Mouse (Mus musculus) forebrain, embryonic 13.5 days (tissue): Measurements from ENCODE around the gene Nfatc3. TPM values are rescaled to one million over a fixed set of nuclear protein-coding genes. Genes with fewer than 3 reads are reported as not detected.
A peak's percentile ranks its signal among the peaks of the same experiment; 100 is the strongest.

Source experiments
- ATAC-seq: fragments of 200-750 bp; cut with Nextera tagmentation; 2 replicates; pipeline ENCODE4 v1.8.0; 2017
- H3K27ac ChIP-seq: fragments of 300-500 bp; sonication (generic); 2 replicates; pipeline ENCODE4 v1.5.1; 2015; ENCODE audit warnings: inconsistent platforms, mild to moderate bottlenecking, moderate library complexity
- H3K27me3 ChIP-seq: fragments of 300-500 bp; sonication (generic); 2 replicates; pipeline ENCODE4 v1.6.1; 2015; ENCODE audit warnings: mild to moderate bottlenecking, inconsistent platforms
- H3K36me3 ChIP-seq: fragments of 300-500 bp; sonication (generic); 2 replicates; pipeline ENCODE4 v1.6.1; 2015; ENCODE audit warnings: mild to moderate bottlenecking, inconsistent platforms; ENCODE audit not compliant: poor library complexity, severe bottlenecking
- H3K4me1 ChIP-seq: fragments of 300-500 bp; sonication (generic); 2 replicates; pipeline ENCODE4 v1.6.1; 2015; ENCODE audit warnings: inconsistent platforms
- H3K4me2 ChIP-seq: fragments of 300-500 bp; sonication (generic); 2 replicates; pipeline ENCODE4 v1.6.1; 2015; ENCODE audit warnings: inconsistent platforms, mild to moderate bottlenecking, moderate library complexity
- H3K4me3 ChIP-seq: fragments of 300-500 bp; sonication (generic); 2 replicates; pipeline ENCODE4 v1.5.1; 2015; ENCODE audit warnings: mild to moderate bottlenecking, inconsistent platforms
- H3K9ac ChIP-seq: fragments of 300-500 bp; sonication (generic); 2 replicates; pipeline ENCODE4 v1.6.1; 2015; ENCODE audit warnings: mild to moderate bottlenecking, inconsistent platforms
- H3K9me3 ChIP-seq: fragments of 300-500 bp; sonication (generic); replicated peaks from 2 replicates; pipeline ENCODE4 v1.6.1; 2016; ENCODE audit warnings: inconsistent platforms
- WGBS: fragments of 180-500 bp; shearing (Covaris S2); methylation state at CpG from one replicate; pipeline ENCODE4 v1.1.7; 2015; 5-methylcytosine and 5-hydroxymethylcytosine counted together
- polyA plus RNA-seq: library from polyadenylated mRNA; unstranded; fragments of >200 nt; fragmentation: Nextera tagmentation; extraction: Ambion mirVana; gene quantifications from 2 replicates; pipeline ENCODE4 v1.2.1, GENCODE M21; 2015

Gene Nfatc3
- polyA plus RNA-seq, 1 experiment from 2014 or later, result 5.2 TPM

GRCm38 (mm10) chr8:106044151-106044550, 14.5 kb upstream of the Nfatc3 start:
- Histone ChIP-seq H3K4me3 (no peak overlapping the region), H3K4me2 (no peak overlapping the region), H3K4me1 (no peaks in the 10 kb centered on the region), H3K27ac (no peak overlapping the region), H3K27me3 (no peaks in the 10 kb centered on the region), H3K9me3 (no peaks in the 10 kb centered on the region), H3K9ac (no peak overlapping the region), H3K36me3 (peaks cover 11% of the 10 kb centered on the region; the same call in 1 of the 2 replicates)
- no peak for ATAC-seq
- WGBS, result 89% methylated on average over 3 of the region's 3 CpGs

DNA sequence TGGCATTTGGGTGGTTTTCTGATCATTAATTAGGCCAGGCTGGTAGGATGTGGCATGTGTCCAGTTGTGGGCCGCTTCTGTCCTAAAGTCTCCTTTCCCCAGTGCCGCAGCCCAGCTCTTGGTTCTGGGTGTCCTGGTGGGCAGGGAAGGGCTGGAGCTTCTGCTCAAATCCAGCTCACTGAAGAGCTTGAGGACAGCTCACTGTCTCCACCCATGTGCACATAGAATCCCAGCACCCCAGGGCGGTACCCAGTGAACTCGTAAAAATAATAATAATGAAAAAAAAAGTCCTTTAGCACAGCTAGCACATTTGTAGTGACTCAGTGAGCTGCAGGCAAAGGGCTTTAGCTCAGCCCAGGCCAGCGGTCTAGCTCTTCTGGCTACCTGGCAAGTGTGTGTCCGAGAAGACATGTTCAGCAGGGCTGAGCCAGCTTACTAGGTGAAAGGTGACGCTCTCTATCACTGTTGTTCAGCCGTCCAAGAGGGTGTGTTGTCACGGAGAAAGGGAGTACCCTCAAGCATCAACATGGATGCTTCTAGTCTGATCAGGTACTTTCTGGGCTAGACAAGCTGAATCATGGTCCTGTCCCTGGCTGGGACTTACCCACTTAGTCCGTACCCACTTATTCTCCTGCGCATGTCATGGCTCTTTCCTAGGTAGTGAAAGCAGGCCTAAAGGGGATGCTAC, 11.6 kb upstream of the Nfatc3 start:
- Histone ChIP-seq H3K4me1 (no peaks in the 10 kb centered on the region), H3K27me3 (no peaks in the 10 kb centered on the region), H3K4me3 (no peak overlapping the region), H3K36me3 (peaks cover 26% of the 10 kb centered on the region; the same call in 1 of the 2 replicates), H3K4me2 (no peak overlapping the region), H3K9me3 (no peaks in the 10 kb centered on the region), H3K9ac (no peak overlapping the region), H3K27ac (no peak overlapping the region)
- no peak for ATAC-seq
- WGBS, result 91% methylated on average over 11 of the region's 11 CpGs

DNA sequence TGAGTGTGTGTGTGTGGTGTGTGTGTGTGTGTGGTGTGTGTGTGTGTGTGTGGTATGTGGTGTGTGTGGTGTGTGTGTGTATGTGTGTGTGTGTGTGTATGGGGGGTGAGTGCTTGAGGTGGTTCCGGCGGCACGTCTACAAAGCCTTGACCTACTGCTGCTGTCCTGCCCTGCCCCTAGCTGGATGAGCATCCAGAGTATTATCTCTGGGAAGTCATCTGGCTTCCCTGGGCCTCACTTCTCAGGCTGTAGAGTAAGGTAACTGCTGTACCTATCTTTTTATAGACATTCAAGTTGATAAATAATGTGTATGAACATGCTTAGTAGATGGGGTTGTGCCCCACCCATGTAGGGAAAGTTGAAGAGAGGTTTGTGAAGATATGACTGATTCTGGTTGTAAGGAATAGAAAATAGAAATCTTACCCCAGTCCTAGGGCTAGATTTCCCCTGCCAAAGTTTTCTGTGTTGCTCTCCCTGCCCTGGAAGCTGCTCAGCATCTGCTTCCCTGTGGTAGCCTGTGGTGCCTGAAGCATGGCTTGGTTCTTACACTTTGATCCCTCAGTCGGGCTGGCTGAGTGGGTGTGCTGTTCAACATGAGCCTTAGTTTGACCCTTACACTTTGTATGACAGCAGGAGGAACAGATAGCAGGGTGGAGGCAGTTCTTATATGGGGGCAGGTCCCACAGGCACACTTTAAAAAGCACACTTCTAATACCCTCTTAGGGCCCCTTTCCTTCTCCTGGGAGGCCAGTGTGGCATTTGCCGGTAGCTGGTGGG, 10.6 kb upstream of the Nfatc3 start:
- no peak overlapping the region for H3K9ac ChIP-seq
- peaks cover 29% of the 10 kb centered on the region for H3K36me3 ChIP-seq
- WGBS, result 86% methylated on average over 5 of the region's 5 CpGs
- H3K4me2 ChIP-seq, result no peak overlapping the region
- H3K27me3 ChIP-seq, result no peaks in the 10 kb centered on the region
- no peak overlapping the region for H3K4me3 ChIP-seq
- no peaks in the 10 kb centered on the region for H3K4me1 ChIP-seq
- H3K9me3 ChIP-seq, result no peaks in the 10 kb centered on the region
- H3K27ac ChIP-seq, result no peak overlapping the region
- no peak for ATAC-seq

GRCm38 (mm10) chr8:106049840-106050239, 8.8 kb upstream of the Nfatc3 start:
- no peaks in the 10 kb centered on the region for H3K4me1 ChIP-seq
- ATAC-seq, result no peak
- H3K4me3 ChIP-seq, result no peak overlapping the region
- no peaks in the 10 kb centered on the region for H3K27me3 ChIP-seq
- no peak overlapping the region for H3K4me2 ChIP-seq
- WGBS, result 90% methylated on average over 6 of the region's 6 CpGs
- H3K9ac ChIP-seq, result no peak overlapping the region
- no peak overlapping the region for H3K27ac ChIP-seq
- no peaks in the 10 kb centered on the region for H3K9me3 ChIP-seq
- H3K36me3 ChIP-seq, result peaks cover 42% of the 10 kb centered on the region

DNA sequence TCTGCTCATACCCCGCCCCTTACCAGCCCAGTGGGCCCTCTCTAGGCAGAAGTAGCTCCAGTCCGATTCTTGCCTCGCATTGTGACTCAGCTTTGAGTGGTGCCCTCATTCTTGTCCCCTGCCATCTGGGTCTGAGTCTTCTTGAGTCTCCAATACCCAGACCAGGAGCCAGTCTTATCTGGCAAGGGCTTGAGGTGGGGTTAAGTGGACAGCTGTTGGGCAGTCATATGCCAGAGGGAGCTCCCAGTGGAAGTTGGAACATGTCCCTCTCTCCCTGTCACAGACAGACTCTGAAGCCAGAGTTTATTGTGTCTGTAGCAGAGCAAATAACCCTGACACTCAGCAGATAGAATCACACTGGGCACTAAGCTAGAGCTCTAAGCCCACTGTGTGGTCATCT, 7.6 kb upstream of the Nfatc3 start:
- H3K27ac ChIP-seq, result no peak overlapping the region
- H3K27me3 ChIP-seq, result no peaks in the 10 kb centered on the region
- H3K9ac ChIP-seq, result no peak overlapping the region
- no peak overlapping the region for H3K4me2 ChIP-seq
- WGBS, result 89% methylated on average over 3 of the region's 3 CpGs
- no peak for ATAC-seq
- no peaks in the 10 kb centered on the region for H3K9me3 ChIP-seq
- H3K36me3 ChIP-seq, result peaks cover 38% of the 10 kb centered on the region
- no peak overlapping the region for H3K4me3 ChIP-seq
- H3K4me1 ChIP-seq, result no peaks in the 10 kb centered on the region

DNA sequence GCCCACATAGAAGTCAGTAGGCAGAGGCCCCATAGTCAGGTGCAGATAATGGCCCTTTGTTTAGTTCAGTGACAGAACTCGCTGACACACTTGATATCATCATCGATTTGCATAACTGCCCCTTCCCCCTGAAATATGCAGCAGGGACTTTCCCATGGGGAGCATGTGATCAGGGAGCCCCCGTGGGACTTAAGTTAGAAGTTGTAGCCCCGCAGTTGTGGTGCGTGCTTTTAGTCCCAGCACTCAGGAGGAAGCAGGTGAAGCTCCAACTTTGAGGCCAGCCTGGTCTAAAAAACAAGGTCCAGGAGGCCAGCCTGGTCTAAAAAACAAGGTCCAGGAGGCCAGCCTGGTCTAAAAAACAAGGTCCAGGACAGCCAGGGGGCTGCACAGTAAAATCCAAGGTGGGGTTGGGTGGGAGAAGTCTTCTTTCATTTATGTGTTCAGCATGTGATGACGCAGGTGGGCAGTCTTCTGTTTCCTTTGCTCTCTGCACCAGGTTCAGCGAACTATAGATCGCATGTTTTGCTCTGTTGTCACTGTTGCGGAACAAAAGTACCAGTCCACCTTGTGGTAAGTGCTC, 6.0 kb upstream of the Nfatc3 start:
- no peaks in the 10 kb centered on the region for H3K4me1 ChIP-seq
- no peak overlapping the region for H3K9ac ChIP-seq
- H3K27ac ChIP-seq, result no peak overlapping the region
- H3K27me3 ChIP-seq, result no peaks in the 10 kb centered on the region
- no peak overlapping the region for H3K4me2 ChIP-seq
- WGBS, result 91% methylated on average over 9 of the region's 9 CpGs
- ATAC-seq, result no peak
- H3K36me3 ChIP-seq, result peaks cover 38% of the 10 kb centered on the region
- no peaks in the 10 kb centered on the region for H3K9me3 ChIP-seq
- no peak overlapping the region for H3K4me3 ChIP-seq

- Histone ChIP-seq H3K27me3 (no peaks in the 10 kb centered on the region), H3K9me3 (no peaks in the 10 kb centered on the region), H3K9ac (no peak overlapping the region), H3K4me1 (peaks cover 8% of the 10 kb centered on the region), H3K27ac (no peak overlapping the region), H3K4me2 (no peak overlapping the region), H3K36me3 (peaks cover 38% of the 10 kb centered on the region), H3K4me3 (no peak overlapping the region)
- WGBS, result 74% methylated on average over 6 of the region's 6 CpGs
- ATAC-seq, result no peak
Observed at GRCm38 (mm10) chr8:106054190-106054811, 4.3 kb upstream of the Nfatc3 start.

- H3K4me2 ChIP-seq, result no peak overlapping the region
- peaks cover 38% of the 10 kb centered on the region for H3K36me3 ChIP-seq
- no peak overlapping the region for H3K4me3 ChIP-seq
- no peaks in the 10 kb centered on the region for H3K9me3 ChIP-seq
- 52% methylated on average over 3 of the region's 3 CpGs for WGBS
- peaks cover 8% of the 10 kb centered on the region for H3K4me1 ChIP-seq
- H3K27me3 ChIP-seq, result no peaks in the 10 kb centered on the region
- no peak overlapping the region for H3K9ac ChIP-seq
- no peak overlapping the region for H3K27ac ChIP-seq
- ATAC-seq, result no peak
Observed at GRCm38 (mm10) chr8:106055038-106055437, 3.6 kb upstream of the Nfatc3 start.

GRCm38 (mm10) chr8:106056455-106056982, 2.1 kb upstream of the Nfatc3 start:
- H3K4me3 ChIP-seq, result no peak overlapping the region
- H3K4me2 ChIP-seq, result no peak overlapping the region
- no peaks in the 10 kb centered on the region for H3K9me3 ChIP-seq
- peaks cover 24% of the 10 kb centered on the region for H3K36me3 ChIP-seq
- H3K4me1 ChIP-seq, result peaks cover 22% of the 10 kb centered on the region
- WGBS, result 85% methylated on average over 4 of the region's 4 CpGs
- H3K27ac ChIP-seq, result no peak overlapping the region
- H3K9ac ChIP-seq, result no peak overlapping the region
- H3K27me3 ChIP-seq, result no peaks in the 10 kb centered on the region
- no peak for ATAC-seq

DNA sequence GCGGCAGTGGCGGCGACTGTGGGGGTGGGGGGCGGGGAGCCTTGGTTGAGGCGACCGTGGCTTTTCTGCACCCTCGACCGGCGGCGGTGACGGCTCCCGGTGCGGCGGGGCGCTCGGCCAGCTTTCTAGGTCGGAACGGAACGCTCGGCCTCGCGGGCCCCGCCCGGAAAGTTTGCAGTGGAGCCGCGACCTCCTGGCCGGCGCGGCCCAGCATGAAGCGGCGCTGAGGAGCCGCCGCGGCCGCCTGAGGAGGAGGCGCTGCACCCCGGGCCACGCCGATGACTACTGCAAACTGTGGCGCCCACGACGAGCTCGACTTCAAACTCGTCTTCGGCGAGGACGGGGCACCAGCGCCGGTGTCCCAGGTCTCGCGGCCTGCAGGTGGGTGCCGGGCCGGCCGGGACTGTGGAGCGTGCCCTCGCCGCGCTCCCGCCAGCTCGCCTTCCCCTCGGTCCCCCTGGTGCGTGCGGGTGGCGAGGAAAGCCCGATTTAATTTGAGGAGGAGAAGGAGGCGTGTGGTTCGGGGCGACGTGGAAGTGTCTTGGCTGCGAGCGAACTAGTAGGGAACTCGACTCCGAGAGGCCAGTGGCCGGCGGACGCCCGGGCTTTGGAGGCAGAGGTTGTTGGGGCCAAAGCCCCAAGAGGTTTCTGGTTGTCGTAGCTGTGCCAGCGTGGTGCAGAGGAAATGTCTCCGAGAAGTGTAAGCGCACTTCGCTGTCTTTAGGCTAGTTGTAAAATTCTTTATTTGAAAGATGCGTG, 1.2 kb downstream of the Nfatc3 start:
- Histone ChIP-seq H3K36me3 (no peaks in the 10 kb centered on the region), H3K9me3 (no peaks in the 10 kb centered on the region), H3K9ac (peak overlapping the region; percentile 89), H3K4me3 (peak overlapping the region; percentile 89), H3K27ac (peak overlapping the region; percentile 90), H3K4me1 (peaks cover 32% of the 10 kb centered on the region), H3K27me3 (no peaks in the 10 kb centered on the region), H3K4me2 (peak overlapping the region; percentile 72)
- under 1% methylated on average over 66 of the region's 83 CpGs for WGBS
- ATAC-seq, result peak; percentile 85

GRCm38 (mm10) chr8:106060521-106060920, 1.9 kb downstream of the Nfatc3 start:
- H3K4me1 ChIP-seq, result peaks cover 32% of the 10 kb centered on the region
- H3K4me2 ChIP-seq, result peak overlapping the region; percentile 72
- H3K9ac ChIP-seq, result peak overlapping the region; percentile 89; the same call in 1 of the 2 replicates
- peak overlapping the region; percentile 89 for H3K4me3 ChIP-seq
- H3K9me3 ChIP-seq, result no peaks in the 10 kb centered on the region
- H3K27me3 ChIP-seq, result no peaks in the 10 kb centered on the region
- 3% methylated on average over 3 of the region's 3 CpGs for WGBS
- no peaks in the 10 kb centered on the region for H3K36me3 ChIP-seq
- H3K27ac ChIP-seq, result no peak overlapping the region
- no peak for ATAC-seq
